Mouse (Mus musculus) hindbrain, embryonic 13.5 days (tissue): ENCODE measurements at regions not wholly inside any gene's neighbourhood (a gene's known extent, or its start where the extent isn't known, plus 50 kb on each side); places are given as distances from the start of the nearest gene placed in this dataset.
"Not testable (repeated sequence)": the region's sequence is repeated elsewhere in the genome, so short reads cannot be mapped to it uniquely, and the experiment has no call there.

ENCODE experiments used
- ATAC-seq: fragments of 200-750 bp; cut with Nextera tagmentation; 2 replicates; pipeline ENCODE4 v1.8.0; 2017; ENCODE audit warnings: moderate TSS enrichment; ENCODE audit not compliant: low FRiP score
- H3K27ac ChIP-seq: fragments of 300-500 bp; sonication (generic); 2 replicates; pipeline ENCODE4 v1.5.1; 2015; ENCODE audit warnings: inconsistent platforms, mild to moderate bottlenecking, moderate library complexity
- H3K27me3 ChIP-seq: fragments of 300-500 bp; sonication (generic); 2 replicates; pipeline ENCODE4 v1.6.1; 2015; ENCODE audit warnings: mild to moderate bottlenecking, inconsistent platforms
- H3K36me3 ChIP-seq: fragments of 300-500 bp; sonication (generic); 2 replicates; pipeline ENCODE4 v1.6.1; 2015; ENCODE audit warnings: mild to moderate bottlenecking, inconsistent platforms
- H3K4me1 ChIP-seq: fragments of 300-500 bp; sonication (generic); replicated peaks from 2 replicates; pipeline ENCODE4 v1.6.1; 2015; ENCODE audit warnings: inconsistent platforms
- H3K4me2 ChIP-seq: fragments of 300-500 bp; sonication (generic); 2 replicates; pipeline ENCODE4 v1.6.1; 2015; ENCODE audit warnings: inconsistent platforms, mild to moderate bottlenecking, moderate library complexity
- H3K4me3 ChIP-seq: fragments of 300-500 bp; sonication (generic); 2 replicates; pipeline ENCODE4 v1.5.1; 2015; ENCODE audit warnings: mild to moderate bottlenecking, inconsistent platforms
- H3K9ac ChIP-seq: fragments of 300-500 bp; sonication (generic); 2 replicates; pipeline ENCODE4 v1.6.1; 2015; ENCODE audit warnings: mild to moderate bottlenecking, inconsistent platforms
- H3K9me3 ChIP-seq: fragments of 300-500 bp; sonication (generic); 2 replicates; pipeline ENCODE4 v1.6.1; 2016; ENCODE audit warnings: inconsistent platforms
- WGBS: fragments of 180-500 bp; shearing (Covaris S2); methylation state at CpG from one replicate; pipeline ENCODE4 v1.1.7; 2015; 5-methylcytosine and 5-hydroxymethylcytosine counted together

GRCm38 (mm10) chr3:129421620-129422239 lies 89.2 kb upstream of the Enpep start:
- H3K4me1 ChIP-seq, ATAC-seq: not testable (repeated sequence)
- WGBS = 62% methylated on average over 9 of the region's 10 CpGs

GRCm38 (mm10) chr3:129428750-129429149 lies 96.2 kb upstream of the Enpep start:
- ATAC-seq = no peak
- Histone ChIP-seq H3K27me3 (no peaks in the 10 kb centered on the region), H3K9ac (no peak overlapping the region), H3K36me3 (no peaks in the 10 kb centered on the region), H3K4me1 (peaks cover 6% of the 10 kb centered on the region; the same call in 1 of the 2 replicates), H3K27ac (peak overlapping the region; percentile 26; the same call in 1 of the 2 replicates), H3K9me3 (no peaks in the 10 kb centered on the region), H3K4me2 (no peak overlapping the region), H3K4me3 (no peak overlapping the region)
- 52% methylated on average over 2 of the region's 2 CpGs for WGBS

More at GRCm38 (mm10) chr3:129421620-129422239, 89.2 kb upstream of the Enpep start:
- not testable (repeated sequence) for H3K4me3 ChIP-seq, H3K27ac ChIP-seq, H3K4me2 ChIP-seq, H3K9me3 ChIP-seq, H3K27me3 ChIP-seq, H3K36me3 ChIP-seq, H3K9ac ChIP-seq

- no peak overlapping the region for H3K4me3 ChIP-seq
- no peak for ATAC-seq
- peak overlapping the region; percentile 26 for H3K27ac ChIP-seq
- no peak overlapping the region for H3K9ac ChIP-seq
- H3K36me3 ChIP-seq = no peaks in the 10 kb centered on the region
- no peaks in the 10 kb centered on the region for H3K9me3 ChIP-seq
- H3K4me1 ChIP-seq = peaks cover 6% of the 10 kb centered on the region; the same call in 1 of the 2 replicates
- 61% methylated on average over 8 of the region's 8 CpGs for WGBS
- no peaks in the 10 kb centered on the region for H3K27me3 ChIP-seq
- no peak overlapping the region for H3K4me2 ChIP-seq
Measured at GRCm38 (mm10) chr3:129429161-129430111, 96.9 kb upstream of the Enpep start.

GRCm38 (mm10) chr3:129434056-129434455 lies 98.1 kb upstream of the Elovl6 start:
- Histone ChIP-seq H3K27me3 (no peaks in the 10 kb centered on the region), H3K36me3 (no peaks in the 10 kb centered on the region), H3K9ac (no peak overlapping the region), H3K4me3 (no peak overlapping the region), H3K4me1 (peaks cover 3% of the 10 kb centered on the region; the same call in 1 of the 2 replicates), H3K4me2 (no peak overlapping the region), H3K27ac (no peak overlapping the region), H3K9me3 (no peaks in the 10 kb centered on the region)
- ATAC-seq = no peak
- 69% methylated on average over 11 of the region's 11 CpGs for WGBS

GRCm38 (mm10) chr3:129437687-129438086 lies 94.5 kb upstream of the Elovl6 start:
- ATAC-seq = no peak
- Histone ChIP-seq H3K9me3 (no peaks in the 10 kb centered on the region), H3K4me1 (no peaks in the 10 kb centered on the region), H3K4me3 (no peak overlapping the region), H3K27ac (no peak overlapping the region), H3K9ac (no peak overlapping the region), H3K4me2 (no peak overlapping the region), H3K36me3 (no peaks in the 10 kb centered on the region), H3K27me3 (no peaks in the 10 kb centered on the region)
- WGBS = 89% methylated on average over 6 of the region's 6 CpGs

GRCm38 (mm10) chr3:129442756-129443155 lies 89.4 kb upstream of the Elovl6 start:
- Histone ChIP-seq H3K27me3 (no peaks in the 10 kb centered on the region), H3K9ac (no peak overlapping the region), H3K27ac (no peak overlapping the region), H3K4me3 (no peak overlapping the region), H3K4me1 (no peaks in the 10 kb centered on the region), H3K4me2 (no peak overlapping the region), H3K9me3 (no peaks in the 10 kb centered on the region), H3K36me3 (no peaks in the 10 kb centered on the region)
- WGBS = 62% methylated on average over 5 of the region's 5 CpGs
- ATAC-seq = no peak

GRCm38 (mm10) chr3:129444221-129444620 lies 87.9 kb upstream of the Elovl6 start:
- no peak overlapping the region for H3K4me3 ChIP-seq
- no peak overlapping the region for H3K9ac ChIP-seq
- no peak overlapping the region for H3K4me2 ChIP-seq
- no peaks in the 10 kb centered on the region for H3K36me3 ChIP-seq
- H3K4me1 ChIP-seq = no peaks in the 10 kb centered on the region
- ATAC-seq = no peak
- no peak overlapping the region for H3K27ac ChIP-seq
- no peaks in the 10 kb centered on the region for H3K9me3 ChIP-seq
- H3K27me3 ChIP-seq = no peaks in the 10 kb centered on the region
- WGBS = 96% methylated on average over 3 of the region's 3 CpGs

- ATAC-seq = no peak
- Histone ChIP-seq H3K36me3 (no peaks in the 10 kb centered on the region), H3K4me2 (no peak overlapping the region), H3K27ac (no peak overlapping the region), H3K9ac (no peak overlapping the region), H3K4me3 (no peak overlapping the region), H3K27me3 (no peaks in the 10 kb centered on the region), H3K9me3 (no peaks in the 10 kb centered on the region), H3K4me1 (no peaks in the 10 kb centered on the region)
- WGBS = 94% methylated on average over 6 of the region's 6 CpGs
Measured at GRCm38 (mm10) chr3:129445961-129446360, 86.2 kb upstream of the Elovl6 start.

GRCm38 (mm10) chr3:129449928-129450327 lies 82.2 kb upstream of the Elovl6 start:
- Histone ChIP-seq H3K4me2 (no peak overlapping the region), H3K4me3 (no peak overlapping the region), H3K27ac (no peak overlapping the region), H3K9ac (no peak overlapping the region), H3K36me3 (no peaks in the 10 kb centered on the region), H3K9me3 (no peaks in the 10 kb centered on the region), H3K4me1 (no peaks in the 10 kb centered on the region), H3K27me3 (0 out of 2 replicates have a peak, but pooled peaks cover 2% of the 10 kb centered on the region)
- ATAC-seq = no peak
- whole genome bisulfite sequencing = 89% methylated on average over 4 of the region's 4 CpGs

GRCm38 (mm10) chr3:129450671-129451070 lies 81.5 kb upstream of the Elovl6 start:
- Histone ChIP-seq H3K9me3 (no peaks in the 10 kb centered on the region), H3K4me2 (no peak overlapping the region), H3K4me3 (no peak overlapping the region), H3K27me3 (0 out of 2 replicates have a peak, but pooled peaks cover 2% of the 10 kb centered on the region), H3K36me3 (no peaks in the 10 kb centered on the region), H3K4me1 (no peaks in the 10 kb centered on the region), H3K27ac (no peak overlapping the region), H3K9ac (no peak overlapping the region)
- 88% methylated on average over 5 of the region's 5 CpGs for whole genome bisulfite sequencing
- ATAC-seq = no peak

GRCm38 (mm10) chr3:129470088-129470487 lies 62.1 kb upstream of the Elovl6 start:
- Histone ChIP-seq H3K27ac (no peak overlapping the region), H3K4me2 (no peak overlapping the region), H3K4me1 (no peaks in the 10 kb centered on the region), H3K27me3 (no peaks in the 10 kb centered on the region), H3K36me3 (no peaks in the 10 kb centered on the region), H3K9me3 (no peaks in the 10 kb centered on the region), H3K4me3 (no peak overlapping the region), H3K9ac (no peak overlapping the region)
- no peak for ATAC-seq
- 88% methylated on average over 5 of the region's 5 CpGs for WGBS

- no peak overlapping the region for H3K4me3 ChIP-seq
- no peaks in the 10 kb centered on the region for H3K27me3 ChIP-seq
- no peak for ATAC-seq
- no peaks in the 10 kb centered on the region for H3K36me3 ChIP-seq
- no peak overlapping the region for H3K27ac ChIP-seq
- H3K9ac ChIP-seq = no peak overlapping the region
- H3K9me3 ChIP-seq = no peaks in the 10 kb centered on the region
- H3K4me1 ChIP-seq = no peaks in the 10 kb centered on the region
- 90% methylated on average over 1 of the region's 1 CpGs for WGBS
- H3K4me2 ChIP-seq = no peak overlapping the region
Measured at GRCm38 (mm10) chr3:129471332-129471731, 60.8 kb upstream of the Elovl6 start.
